Mouse (Mus musculus) retina, embryonic 14.5 days (tissue): ENCODE measurements around the gene Ly6g6f.
A peak's percentile ranks its signal among the peaks of the same experiment; 100 is the strongest.

Experiments used
- DNase-seq: peaks from one replicate; pipeline ENCODE4 v3.0.0-alpha.2; 2015; ENCODE audit warnings: low spot score

Gene Ly6g6f

DNA sequence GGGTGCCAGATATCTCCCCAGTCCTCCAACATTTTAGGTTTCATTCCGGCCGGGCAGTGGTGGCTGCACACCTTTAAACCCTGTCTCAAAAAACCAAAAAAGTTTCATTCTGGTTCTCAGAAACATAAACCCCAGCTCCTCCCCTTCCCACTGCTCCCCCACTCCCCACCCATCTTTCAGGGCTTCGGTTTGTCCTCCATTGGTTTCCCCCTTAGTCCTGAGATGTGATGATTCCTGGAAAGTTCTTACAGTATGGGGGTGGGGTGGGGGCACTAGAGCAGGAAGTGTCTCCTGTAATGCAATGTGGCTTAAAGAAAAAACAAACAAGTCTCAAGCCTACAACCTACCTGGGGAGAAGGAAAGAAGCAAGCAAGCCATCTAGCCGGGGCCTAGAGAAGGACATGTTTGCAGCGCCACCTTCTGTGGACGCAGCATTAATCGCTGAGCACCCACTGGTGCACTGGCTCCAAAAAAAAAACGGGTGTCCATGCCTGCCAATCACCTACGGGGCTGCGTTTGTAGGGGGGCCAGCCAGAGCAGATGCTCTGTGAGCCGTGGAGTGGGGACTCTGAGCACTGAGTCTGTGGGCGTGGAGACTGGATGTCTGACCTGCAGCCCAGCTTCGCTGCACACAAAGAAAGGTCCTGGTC, 20.5 kb upstream of the Ly6g6f start:
- DNase-seq = peak; percentile 75

DNA sequence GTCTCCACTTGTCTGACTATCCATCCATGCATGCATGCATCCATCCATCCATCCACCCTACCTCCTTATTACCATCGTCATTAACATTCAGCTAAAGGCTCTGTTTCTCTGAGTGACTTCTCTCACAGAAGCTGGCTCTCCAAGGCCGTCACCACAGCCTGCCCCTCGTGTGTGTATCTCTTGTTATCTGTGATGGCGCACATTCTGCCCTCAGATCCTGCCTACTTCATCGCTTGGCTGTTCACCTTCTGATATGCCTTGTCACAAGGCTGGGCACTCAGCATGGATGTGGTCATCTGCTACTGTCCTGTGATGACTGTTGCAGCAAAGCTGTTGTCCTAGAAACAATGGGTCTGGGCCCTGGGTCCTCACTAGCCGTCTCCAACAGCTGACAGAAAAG, 19.3 kb upstream of the Ly6g6f start:
- no peak for DNase-seq

DNA sequence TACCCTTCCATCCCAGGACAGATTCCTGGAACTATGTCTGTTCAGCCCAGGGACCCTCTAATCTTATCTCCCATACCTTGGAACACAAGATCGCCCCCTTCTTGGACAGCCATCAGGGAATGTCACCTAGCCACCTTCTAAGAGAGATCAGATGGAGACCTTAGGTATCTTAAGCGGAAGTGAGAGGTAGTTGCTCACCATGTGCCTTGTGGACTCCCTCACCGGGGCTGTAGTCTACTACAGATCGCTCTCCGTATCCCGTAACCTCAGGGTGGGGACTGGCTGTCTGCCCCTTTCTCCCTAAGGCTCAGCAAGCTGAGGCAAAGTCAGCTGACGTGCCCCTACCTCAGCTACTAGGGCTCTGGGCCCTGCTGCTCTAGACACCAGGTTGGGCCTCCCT, 18.7 kb upstream of the Ly6g6f start:
- DNase-seq = no peak

DNA sequence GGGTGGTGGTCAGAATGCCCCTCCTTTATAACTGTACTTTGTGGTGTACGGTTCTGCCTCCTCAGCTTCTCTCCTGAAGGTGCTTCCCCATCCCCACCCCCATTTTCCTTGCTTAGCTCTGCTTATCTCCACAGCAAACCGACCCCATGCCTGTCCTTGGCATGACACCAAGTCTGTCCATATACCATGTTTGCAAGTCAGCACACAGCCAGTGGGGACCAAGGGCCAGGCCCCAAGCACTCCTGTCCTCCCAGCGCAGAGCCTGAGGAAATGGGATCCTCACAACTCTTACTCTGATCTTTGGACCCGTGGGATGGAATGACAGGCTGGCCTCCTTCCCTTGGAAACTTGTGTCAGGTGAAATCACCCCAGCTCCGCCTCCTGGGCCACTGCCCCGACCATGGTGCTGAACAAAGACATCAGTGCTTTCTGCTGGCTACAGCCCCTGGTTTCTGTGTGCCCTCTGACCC, 17.8 kb upstream of the Ly6g6f start:
- no peak for DNase-seq

DNA sequence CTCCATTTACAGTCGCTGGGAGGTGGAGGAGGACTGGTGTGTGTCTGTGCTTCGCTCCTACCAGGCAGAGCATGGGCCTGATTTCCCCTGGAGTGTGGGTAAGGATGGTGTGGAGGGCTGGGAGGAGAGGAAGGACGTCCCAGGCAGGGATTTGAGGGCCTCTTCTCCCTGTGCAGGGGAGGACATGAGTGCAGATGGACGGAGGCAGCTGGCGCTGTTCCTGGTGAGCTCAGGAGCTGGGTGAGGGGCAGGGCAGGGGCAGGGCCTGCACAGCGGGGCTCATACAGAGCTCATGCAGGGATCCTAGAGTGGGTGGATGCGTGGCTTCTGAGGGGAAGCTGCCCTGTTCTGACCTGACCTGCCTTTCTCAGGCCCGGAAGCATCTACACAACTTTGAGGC, 16.9 kb upstream of the Ly6g6f start:
- DNase-seq = no peak

DNA sequence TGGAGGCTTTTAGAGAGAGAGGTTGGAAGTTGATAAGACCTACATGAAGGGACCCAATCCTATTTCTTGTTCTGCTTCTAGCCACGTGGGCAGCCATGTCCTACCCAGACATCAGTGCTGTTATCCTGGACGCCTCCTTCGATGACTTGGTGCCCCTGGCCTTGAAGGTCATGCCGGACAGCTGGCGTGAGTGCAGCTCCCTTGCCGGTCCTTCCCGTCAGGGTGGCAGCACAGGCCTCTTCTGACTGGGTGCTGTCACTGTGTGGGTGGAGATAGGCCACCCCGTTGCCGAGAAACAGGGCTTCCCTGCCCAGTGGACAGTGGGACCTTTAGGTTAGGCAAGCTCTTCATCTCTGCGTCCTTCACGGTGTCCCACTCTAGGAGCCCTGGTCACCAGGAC, 15.8 kb upstream of the Ly6g6f start:
- DNase-seq = no peak

DNA sequence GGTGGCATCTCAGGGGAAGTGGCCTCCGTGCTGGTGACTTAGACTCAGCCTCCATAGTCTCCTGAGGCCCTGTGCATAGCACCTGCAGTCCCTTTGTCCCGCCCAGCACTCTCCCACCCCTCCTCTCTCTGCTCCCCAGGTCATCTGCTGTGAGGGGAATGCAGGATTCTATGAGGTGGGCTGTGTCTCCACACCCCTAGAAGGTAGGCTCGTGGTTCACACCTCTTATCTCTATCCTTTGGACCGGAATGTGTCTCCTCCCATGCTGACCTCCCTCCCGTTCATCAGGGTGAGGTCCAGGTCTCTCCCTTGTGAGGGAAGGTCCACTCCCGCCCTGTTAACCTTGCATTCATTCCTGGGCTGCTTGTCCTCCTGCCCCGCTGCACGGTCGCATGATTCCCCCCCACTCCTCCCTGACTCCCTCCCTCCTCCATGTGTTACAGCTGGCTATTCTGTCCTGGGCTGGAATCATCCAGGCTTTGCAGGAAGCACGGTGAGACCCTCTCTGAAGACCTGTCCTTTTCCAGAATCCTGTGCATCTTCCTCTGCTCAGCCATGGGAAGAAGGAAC, 14.9 kb upstream of the Ly6g6f start:
- DNase-seq = no peak

DNA sequence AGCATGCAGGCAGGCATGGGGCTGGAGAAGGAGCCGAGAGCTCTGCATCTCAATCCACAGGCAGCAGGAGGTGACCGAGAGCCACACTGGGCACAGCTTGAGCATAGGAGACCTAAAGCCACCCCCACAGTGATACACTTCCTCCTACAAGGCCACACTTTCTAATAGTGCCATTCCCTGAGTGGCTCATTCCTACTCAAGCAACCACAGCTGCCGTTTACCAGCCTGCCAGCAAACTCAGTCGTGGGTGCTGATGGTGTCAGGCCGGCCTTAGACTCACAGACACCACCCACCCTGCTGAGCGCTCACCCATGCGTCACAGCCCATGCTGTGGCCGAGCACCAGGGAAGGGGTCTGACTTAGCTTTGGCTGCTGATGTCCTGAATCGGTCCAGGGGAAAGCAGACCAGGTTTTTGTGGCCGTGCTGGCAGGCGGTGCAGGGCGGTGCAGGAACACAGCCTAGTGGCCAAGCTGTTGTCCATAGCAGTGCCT, 11.8 kb upstream of the Ly6g6f start:
- DNase-seq = no peak

DNA sequence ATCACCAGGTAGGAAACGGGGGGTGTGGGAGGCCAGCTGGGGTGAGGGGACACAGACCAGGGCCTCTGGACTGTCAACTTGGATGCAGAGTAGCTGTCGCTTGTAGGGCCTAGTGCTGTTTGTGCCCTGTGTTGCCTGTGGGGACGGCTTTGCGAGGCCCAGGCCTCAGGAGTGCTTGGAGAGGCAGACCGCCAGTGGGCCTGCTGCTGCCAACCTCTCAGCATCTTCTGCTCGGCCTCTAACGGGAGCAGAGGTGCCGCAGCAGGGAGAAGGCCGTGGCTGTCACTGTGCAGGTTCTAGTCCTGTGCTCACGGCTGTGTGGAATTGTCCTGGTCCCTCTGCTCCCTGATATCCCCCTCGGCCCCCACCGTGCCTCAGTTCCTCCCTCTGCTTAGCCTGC, 11.2 kb upstream of the Ly6g6f start:
- no peak for DNase-seq

DNA sequence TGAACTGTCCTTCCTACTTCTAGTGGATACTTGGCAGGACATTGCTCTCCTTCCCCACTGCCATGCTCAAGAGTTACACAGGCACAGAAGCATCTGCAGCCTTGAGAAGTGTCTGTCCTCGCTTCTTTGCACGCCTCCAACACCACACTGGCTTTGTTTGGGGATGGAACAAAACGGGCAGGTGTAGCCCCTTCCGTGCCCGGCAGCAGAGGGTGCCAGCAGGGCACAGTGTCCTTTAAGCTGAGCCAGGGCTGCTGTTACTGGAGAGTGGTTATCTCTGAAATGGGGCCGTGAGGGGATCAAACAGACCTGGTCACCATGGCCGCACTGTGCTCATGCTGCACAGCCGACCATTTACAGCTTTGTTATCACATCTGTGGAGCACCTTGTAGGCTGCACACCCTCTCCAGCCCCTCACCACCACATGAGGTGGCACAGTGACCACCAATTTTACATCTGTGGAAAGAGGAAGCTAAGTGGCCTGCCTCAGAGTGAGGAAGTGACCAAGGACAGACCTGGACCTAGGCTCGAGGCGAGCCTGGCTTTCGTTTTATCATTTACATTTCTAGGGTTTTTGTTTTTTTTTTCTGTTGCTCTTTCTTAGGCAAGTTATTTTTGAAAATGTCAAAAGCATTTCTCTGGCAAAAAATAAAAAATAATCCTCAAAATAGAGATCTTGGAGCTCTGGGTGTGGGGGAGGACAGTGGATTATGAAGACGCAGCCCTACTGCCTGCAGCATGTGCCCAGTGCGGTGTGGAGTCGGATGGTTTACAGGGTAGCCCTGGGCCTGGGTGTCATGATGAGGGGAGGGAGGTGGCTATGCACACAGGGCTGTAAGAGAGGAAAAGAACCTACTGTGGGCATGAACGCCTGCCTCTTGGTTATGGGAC, 9.3 kb upstream of the Ly6g6f start:
- no peak for DNase-seq

DNA sequence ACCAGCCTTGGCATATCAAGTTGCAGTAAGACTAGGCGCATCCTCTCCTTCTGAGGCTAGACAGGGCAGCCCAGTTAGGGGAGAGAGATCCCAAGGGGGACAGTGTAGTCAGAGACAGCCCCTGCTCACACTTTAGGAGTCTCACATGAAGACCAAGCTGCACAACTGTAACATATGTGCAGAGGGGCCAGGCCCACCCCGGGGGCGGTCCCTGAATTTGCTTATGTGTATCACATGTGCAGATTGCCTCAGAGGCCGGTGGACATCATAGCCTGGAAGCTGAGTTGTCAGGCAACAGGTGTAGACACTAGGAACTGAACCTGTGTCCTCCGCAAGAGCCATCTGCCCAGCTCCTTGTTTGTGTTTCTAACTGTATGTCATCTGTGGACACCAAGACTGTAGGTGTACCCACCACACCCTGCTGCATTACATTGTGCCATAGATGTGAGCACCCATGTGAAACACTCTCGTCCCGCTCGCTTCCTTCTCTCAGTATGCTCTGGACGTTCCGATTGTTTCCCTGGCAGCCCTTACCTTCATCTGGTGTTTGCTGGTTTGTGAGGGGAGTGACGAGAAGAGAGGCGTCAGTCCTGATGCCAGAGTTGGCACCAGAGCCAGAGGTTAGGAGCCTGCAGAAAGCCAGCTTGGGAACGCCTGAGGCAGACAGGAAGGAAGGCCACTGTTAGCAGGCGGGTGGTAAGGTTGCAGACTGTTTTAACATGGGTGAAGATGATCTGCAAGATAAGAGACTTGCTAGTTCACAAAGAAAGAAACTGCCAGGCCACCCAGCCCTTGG, 7.2 kb upstream of the Ly6g6f start:
- no peak for DNase-seq

DNA sequence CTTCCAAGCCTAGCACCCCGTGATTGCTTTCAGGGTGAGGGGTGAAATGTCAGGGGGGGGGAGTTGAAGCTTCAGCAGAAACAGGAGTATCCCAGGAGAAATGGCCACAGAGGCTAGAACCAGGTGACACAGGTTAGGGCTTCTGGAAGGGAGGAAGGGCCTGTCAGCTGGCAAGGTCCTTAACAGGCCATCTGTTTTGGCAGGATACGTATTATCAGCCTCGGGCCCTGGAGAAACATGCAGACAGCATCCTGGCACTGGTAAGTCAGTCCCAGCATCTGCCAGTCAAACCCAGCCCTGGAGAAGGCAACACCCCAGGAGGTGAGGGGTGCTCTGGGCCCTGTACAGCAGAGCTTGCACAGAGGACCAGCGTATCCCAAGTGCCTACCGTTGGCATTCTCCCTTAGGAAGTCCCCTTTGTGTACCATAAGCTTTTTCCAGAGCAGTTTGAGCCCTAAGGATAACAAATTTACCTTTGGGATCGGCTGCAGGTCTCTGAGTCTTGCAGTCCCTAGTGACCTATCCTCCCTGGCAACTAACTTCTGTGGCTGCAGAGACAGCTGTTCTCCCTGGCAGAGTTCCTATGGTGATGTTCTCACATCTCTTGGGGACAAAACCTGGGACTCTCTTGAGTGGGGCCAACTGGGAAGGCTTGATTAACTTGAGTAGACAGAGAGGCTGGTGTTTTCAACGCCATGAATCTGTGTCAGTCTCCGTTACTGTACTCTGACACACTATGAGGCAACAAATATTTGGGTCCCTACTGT, 4.9 kb upstream of the Ly6g6f start:
- DNase-seq = no peak

DNA sequence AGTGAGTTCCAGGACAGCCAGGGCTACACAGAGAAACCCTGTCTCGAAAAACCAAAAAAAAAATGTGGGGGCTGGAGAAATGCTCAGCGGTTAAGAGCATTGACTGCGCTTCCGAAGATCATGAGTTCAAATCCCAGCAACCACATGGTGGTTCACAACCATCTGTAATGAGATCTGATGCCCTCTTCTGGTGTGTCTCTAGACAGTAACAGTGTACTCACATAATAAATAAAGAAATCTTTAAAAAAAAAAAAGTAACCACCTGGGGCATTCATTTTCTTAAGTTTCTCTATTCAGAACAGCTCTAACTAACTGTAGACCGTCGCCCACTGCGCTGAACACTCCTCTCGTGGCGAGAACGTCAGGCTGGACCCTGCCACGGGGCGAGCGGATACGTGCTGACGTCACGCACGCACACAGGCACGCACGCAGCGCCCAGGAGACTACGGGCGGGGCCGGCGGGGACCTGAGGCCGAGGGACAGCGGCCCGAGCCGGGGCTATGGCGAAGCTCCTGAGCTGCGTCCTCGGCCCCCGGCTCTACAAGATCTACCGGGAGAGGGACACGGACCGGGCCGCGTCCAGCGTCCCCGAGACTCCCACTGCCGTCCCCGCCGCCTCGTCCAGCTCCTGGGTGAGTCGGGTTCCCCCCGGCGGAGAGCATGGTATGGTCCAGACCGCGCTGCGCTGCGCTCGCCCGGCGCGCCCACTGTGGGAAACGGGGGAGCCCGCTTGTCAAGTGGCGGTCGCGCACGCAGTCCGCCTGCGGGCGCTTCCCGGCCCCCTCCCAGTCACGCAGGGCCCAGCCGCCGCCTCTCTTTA, 3.6 kb upstream of the Ly6g6f start, which contains the start of gene Abhd16a:
Abhd16a (plus strand) TSS at position 439 of the 820 bp plus-strand sequence.
- peak; percentile 93 for DNase-seq

DNA sequence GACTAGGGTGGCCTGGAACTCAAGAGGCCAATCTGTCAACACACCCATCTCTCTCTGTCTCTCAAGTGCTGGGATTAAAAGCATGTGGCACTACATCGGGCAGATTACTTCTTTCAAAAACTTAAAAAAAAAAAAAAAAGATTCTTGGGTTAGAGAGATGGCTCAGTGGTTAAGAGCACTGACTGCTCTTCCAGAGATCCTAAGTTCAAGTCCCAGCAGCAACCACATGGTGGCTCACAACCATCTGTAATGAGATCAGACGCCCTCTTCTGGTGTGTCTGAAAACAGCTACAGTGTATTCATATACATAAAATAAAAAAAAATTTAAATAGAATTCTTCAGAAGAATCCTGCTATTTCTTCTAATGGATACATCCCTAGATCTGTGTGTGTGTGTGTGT, 2.7 kb upstream of the Ly6g6f start:
- DNase-seq = no peak

DNA sequence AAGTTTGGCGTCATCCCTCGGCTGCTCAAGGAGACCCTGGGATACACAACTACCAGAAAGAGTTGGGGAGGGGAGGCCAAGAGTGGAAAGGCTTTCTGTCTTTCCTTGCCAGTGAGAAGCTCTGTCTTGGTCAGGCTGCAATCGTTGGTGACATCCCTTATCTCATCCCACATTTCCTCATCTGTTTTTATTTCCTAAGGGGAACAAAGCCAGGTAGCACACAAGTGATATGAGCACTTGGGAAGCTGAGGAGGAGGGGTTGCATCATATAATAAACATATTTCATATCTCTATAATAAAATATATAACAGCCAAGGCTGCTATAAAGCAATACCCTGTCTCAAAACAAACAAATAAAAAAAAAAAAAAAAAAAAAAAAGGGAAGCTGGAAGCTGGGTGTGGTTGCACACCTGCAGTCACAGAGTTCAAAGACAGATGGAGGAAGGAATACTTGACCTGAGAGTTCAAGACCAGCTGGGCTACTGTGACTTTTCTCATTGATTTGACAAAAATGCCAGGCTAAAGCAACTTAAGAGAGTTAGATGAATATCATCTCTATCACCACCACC, 1.4 kb downstream of the Ly6g6f start:
- no peak for DNase-seq

DNA sequence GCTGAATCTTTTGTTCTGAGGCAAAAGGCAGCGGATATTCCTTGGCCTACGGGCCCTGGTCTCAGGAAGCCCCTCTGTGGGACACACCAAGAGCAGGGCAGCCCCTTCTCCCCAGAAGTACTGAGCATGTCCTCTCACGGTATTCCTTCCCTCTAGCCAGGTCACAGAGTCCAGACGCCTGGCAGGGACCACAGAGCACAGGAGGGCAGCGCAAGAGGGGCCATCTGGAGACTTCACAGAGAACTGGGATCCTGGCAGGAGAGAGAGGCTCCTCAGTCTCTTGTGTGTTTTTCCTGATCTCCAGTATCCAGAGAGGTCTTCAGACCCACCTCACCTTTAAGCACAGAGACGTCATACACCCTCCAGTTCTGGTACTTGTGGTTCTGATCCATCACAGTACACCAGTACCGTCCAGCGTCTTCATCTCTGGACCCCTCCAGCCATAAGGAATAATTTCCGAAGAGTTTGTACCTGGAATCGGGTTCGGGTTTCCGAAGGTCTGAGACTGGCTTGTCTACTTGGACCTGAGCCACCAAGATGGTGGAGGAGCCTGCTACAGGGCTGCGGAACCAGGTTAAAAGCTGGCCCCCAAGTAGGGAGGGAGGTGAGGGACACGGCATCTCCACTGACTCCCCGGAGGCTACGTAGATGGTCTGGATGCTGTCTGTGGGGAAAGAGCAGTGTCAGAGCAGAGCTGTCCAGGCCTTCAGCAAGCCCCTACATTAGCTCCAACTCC, 2.4 kb downstream of the Ly6g6f start:
- DNase-seq = no peak

DNA sequence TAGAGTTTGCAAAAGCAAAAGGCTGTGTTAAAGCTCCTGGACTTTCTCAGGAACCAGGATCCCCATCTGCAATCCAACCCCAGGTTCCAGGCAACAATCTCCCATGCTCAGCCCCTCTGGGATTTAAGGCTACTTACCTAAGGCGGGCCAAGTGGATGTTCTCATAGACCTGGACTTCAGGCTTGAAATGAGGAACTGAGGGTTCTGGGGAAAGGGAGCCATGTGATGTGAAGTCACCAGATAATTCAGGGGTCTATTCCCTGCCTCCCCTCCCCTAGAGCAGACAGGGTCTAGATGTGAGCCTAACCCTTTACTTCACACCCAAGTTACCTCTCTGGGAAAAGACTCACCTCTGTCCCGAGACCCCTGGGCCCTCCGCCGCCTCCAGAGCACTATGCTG, 4.7 kb downstream of the Ly6g6f start:
- no peak for DNase-seq

DNA sequence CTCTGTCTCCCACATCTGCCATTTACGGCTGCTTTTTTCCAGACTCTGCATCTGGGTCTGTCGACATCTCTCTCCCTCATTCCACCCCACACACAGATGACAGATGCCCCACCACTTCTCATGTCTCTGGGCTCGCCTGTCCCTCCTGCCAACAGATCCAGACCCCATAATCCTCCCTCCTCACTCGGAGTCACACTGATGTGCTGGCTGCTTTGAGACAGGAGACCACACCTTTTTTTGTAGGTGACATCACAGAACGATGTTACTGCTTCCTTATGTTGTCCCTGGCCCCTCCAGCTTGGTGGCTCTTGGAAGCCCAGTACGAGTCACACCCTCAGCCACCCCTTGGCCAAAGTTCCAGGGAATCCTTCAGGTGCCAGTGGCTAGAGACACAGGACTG, 5.2 kb downstream of the Ly6g6f start:
- DNase-seq = no peak

DNA sequence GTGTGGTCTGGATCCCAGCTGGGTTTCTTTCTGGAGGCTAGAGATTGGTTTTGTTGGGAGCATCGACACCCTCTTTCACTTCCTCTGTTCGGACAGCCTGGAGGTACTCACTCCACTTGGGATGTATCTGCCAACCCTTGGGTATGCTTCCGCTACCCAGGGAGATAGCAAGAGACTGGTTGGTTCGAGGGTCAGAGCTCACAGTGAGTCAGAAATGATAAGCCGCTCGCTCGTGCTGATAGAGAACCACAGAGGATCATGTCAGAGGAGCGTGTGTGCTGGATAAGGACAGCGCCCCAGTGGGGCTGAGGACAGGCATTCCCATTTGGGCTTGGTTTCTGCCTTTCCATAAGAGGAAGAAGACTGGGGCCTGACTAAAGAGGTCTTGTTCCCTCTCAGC, 5.6 kb downstream of the Ly6g6f start:
- DNase-seq = no peak
